8 mouse cellular contexts compared by ENCODE assay signal in the genomic region with DNA sequence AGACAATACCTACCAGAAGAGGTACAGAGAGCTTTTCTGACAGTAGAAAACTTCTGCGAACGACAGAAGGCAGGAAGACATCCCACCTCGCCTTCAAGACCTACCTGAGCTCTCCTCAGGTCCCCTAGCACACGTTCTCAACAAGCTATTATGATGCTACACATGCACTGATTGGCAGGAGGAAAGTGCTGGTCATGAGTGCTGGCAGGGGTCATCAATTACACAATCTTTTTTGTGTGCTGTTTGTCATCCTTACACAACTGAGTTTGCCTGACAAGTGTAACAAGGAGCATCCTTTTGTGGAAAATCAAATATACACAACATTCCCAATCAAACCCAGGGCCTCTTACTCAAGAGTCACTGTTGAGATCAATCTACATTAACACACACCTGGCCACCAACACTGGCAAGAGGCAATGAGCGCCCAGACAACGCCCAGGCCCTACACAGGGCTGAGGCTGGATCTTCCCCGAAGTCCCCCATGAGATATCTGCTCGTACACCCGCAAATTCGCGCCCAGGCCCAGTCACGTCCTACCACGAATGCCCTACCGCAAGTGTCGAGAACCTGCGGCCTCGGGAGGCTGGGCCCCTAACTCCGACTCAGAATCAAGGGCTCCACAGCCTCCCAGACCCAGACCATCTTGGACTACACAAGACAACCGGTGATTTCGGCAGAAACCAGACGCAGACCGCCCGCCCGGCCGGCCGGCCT. TPM values are rescaled to one million over a fixed set of nuclear protein-coding genes. Genes with fewer than 3 reads are reported as not detected.
DNase-seq lines count a peak whose midpoint lies in the region; ATAC-seq and TF ChIP-seq lines count a peak whose summit lies in the region.
"Had no signal": no experiment of that assay in that cellular context is flagged by ENCODE, and none has a peak within 500 bp of the region (broad histone marks: within the 10 kb centered on the region; RNA-seq: fewer than 3 reads in every experiment).

No protein-coding gene starts in this region.

- peak overlapping the region; percentile 98 for H3K9ac ChIP-seq in embryonic facial prominence, embryonic 14.5 days (ENCODE audit: low read depth, low read length)
- peak overlapping the region; percentile 98 for H3K9ac ChIP-seq in intestine, embryonic 14.5 days (ENCODE audit: low read length)
- H3K9ac ChIP-seq in midbrain, embryonic 14.5 days (replicated peaks; ENCODE audit: low read length), result peak overlapping the region; percentile 87

- H3K4me3 ChIP-seq in testis, adult 2 months (ENCODE audit: control insufficient read depth, low read depth, low read length), result peak overlapping the region; percentile 97
- H3K4me3 ChIP-seq in embryonic facial prominence, embryonic 14.5 days (ENCODE audit: low read depth, low read length), result peak overlapping the region; percentile 94
- H3K4me3 ChIP-seq in intestine, embryonic 14.5 days (ENCODE audit: low read depth, low read length), result peak overlapping the region; percentile 96
- H3K4me3 ChIP-seq in midbrain, embryonic 14.5 days (replicated peaks; ENCODE audit: low read depth, low read length), result peak overlapping the region; percentile 73

- peak overlapping the region; percentile 95 for H3K4me2 ChIP-seq in embryonic facial prominence, embryonic 14.5 days (ENCODE audit: low read depth, low read length)
- H3K4me2 ChIP-seq in intestine, embryonic 14.5 days (ENCODE audit: low read length), result peak overlapping the region; percentile 99
- peak overlapping the region; percentile 89 for H3K4me2 ChIP-seq in midbrain, embryonic 14.5 days (ENCODE audit: low read length)

- WGBS in embryonic facial prominence, embryonic 14.5 days, result 4% methylated on average over 26 of the region's 26 CpGs
- 5% methylated on average over 26 of the region's 26 CpGs for WGBS in intestine, embryonic 14.5 days
- 7% methylated on average over 26 of the region's 26 CpGs for WGBS in midbrain, embryonic 14.5 days

- peaks cover 5% of the 10 kb centered on the region for H3K4me1 ChIP-seq in testis, adult 2 months (ENCODE audit: control insufficient read depth, insufficient read depth, low read length)
- H3K4me1 ChIP-seq in embryonic facial prominence, embryonic 14.5 days (ENCODE audit: control insufficient read depth, insufficient read depth, low read length), result peaks cover 24% of the 10 kb centered on the region
- peaks cover 29% of the 10 kb centered on the region for H3K4me1 ChIP-seq in intestine, embryonic 14.5 days (replicated peaks; ENCODE audit: control insufficient read depth, insufficient read depth, low read length)
- peaks cover 28% of the 10 kb centered on the region for H3K4me1 ChIP-seq in midbrain, embryonic 14.5 days (ENCODE audit: control insufficient read depth, insufficient read depth, low read length)

- intact Hi-C loops in gastrocnemius, postnatal 14 days (cut with DNase I; ENCODE audit: low total_unique reads), result no loop called here

- no peaks in the 10 kb centered on the region for H3K27me3 ChIP-seq in testis, adult 2 months (ENCODE audit: control insufficient read depth, insufficient read depth, low read length)
- no peaks in the 10 kb centered on the region for H3K27me3 ChIP-seq in embryonic facial prominence, embryonic 14.5 days (replicated peaks; ENCODE audit: control insufficient read depth, insufficient read depth, low read length)
- no peaks in the 10 kb centered on the region for H3K27me3 ChIP-seq in intestine, embryonic 14.5 days (replicated peaks; ENCODE audit: control insufficient read depth, insufficient read depth, low read length)
- no peaks in the 10 kb centered on the region for H3K27me3 ChIP-seq in midbrain, embryonic 14.5 days (ENCODE audit: control insufficient read depth, insufficient read depth, low read length)

- peak overlapping the region; percentile 97 for H3K27ac ChIP-seq in testis, adult 2 months (ENCODE audit: control insufficient read depth, insufficient read depth, low read depth, low read length)
- H3K27ac ChIP-seq in embryonic facial prominence, embryonic 14.5 days (replicated peaks; ENCODE audit: low read depth, low read length), result peak overlapping the region; percentile 95
- H3K27ac ChIP-seq in intestine, embryonic 14.5 days (ENCODE audit: low read depth), result peak overlapping the region; percentile 95
- H3K27ac ChIP-seq in midbrain, embryonic 14.5 days (replicated peaks; ENCODE audit: low read depth, low read length), result peak overlapping the region; percentile 94

- ATAC-seq in embryonic facial prominence, embryonic 14.5 days (ENCODE audit: low read depth), result peak; percentile 9; the same call in 1 of the 2 replicates
- no peak; the same call in 1 of the 2 replicates for ATAC-seq in intestine, embryonic 14.5 days (replicated peaks; ENCODE audit: low FRiP score, low TSS enrichment, low read depth)
- ATAC-seq in midbrain, embryonic 14.5 days (ENCODE audit: low FRiP score, low TSS enrichment), result peak; percentile 22; the same call in 1 of the 2 replicates

- TF ChIP-seq CTCF in testis, adult 2 months (IDR thresholded peaks at IDR 0.05; ENCODE audit: control insufficient read depth, insufficient read depth, insufficient replicate concordance, low read depth, low read length), result no peak

- TF ChIP-seq POLR2A in testis, adult 2 months (IDR thresholded peaks at IDR 0.05; ENCODE audit: control insufficient read depth, low read depth, low read length), result peak; percentile 56; the same call in 1 of the 2 replicates

- H3K36me3 ChIP-seq in testis, adult 2 months (ENCODE audit: control insufficient read depth, insufficient read depth, low read length), result no peaks in the 10 kb centered on the region
- H3K36me3 ChIP-seq in embryonic facial prominence, embryonic 14.5 days (ENCODE audit: control insufficient read depth, insufficient read depth, low read length), result 0 out of 2 replicates have a peak, but pooled peaks cover 6% of the 10 kb centered on the region
- peaks cover 6% of the 10 kb centered on the region; the same call in 1 of the 2 replicates for H3K36me3 ChIP-seq in intestine, embryonic 14.5 days (ENCODE audit: control insufficient read depth, insufficient read depth, low read length)
- H3K36me3 ChIP-seq in midbrain, embryonic 14.5 days (ENCODE audit: control insufficient read depth, insufficient read depth, low read length), result no peaks in the 10 kb centered on the region

- DNase-seq in testis, postnatal 10 days (ENCODE audit: low spot score), result no peak
- peak; percentile 31 for DNase-seq in embryonic facial prominence, embryonic 14.5 days (ENCODE audit: low spot score)
- no peak for DNase-seq in intestine, embryonic 14.5 days (ENCODE audit: low spot score)
- DNase-seq in midbrain, embryonic 14.5 days, result no peak
- DNase-seq in gastrocnemius, postnatal 14 days, result no peak
- no peak for DNase-seq in cerebellum, postnatal 36 days

- no peaks in the 10 kb centered on the region for H3K9me3 ChIP-seq in embryonic facial prominence, embryonic 14.5 days (ENCODE audit: control insufficient read depth, low read length)
- H3K9me3 ChIP-seq in intestine, embryonic 14.5 days (ENCODE audit: control insufficient read depth, low read length), result no peaks in the 10 kb centered on the region
- H3K9me3 ChIP-seq in midbrain, embryonic 14.5 days (ENCODE audit: control insufficient read depth, low read length), result no peaks in the 10 kb centered on the region

RNA-seq across cellular contexts. Expression of a gene that starts 8.6 kb away (rescaled TPM):
- polyA plus RNA-seq in testis, adult 2 months (2012; rRNA removed), result 24.1 and 26.6 TPM in 2 replicates
- polyA plus RNA-seq in embryonic facial prominence, embryonic 14.5 days (2014; fragmentation: Nextera tagmentation; extraction: Ambion mirVana), result 26.0 and 27.8 TPM in 2 replicates
- 31.0 and 31.6 TPM in 2 replicates for polyA plus RNA-seq in intestine, embryonic 14.5 days (2014; fragmentation: Nextera tagmentation; extraction: Ambion mirVana)
- polyA plus RNA-seq in midbrain, embryonic 14.5 days (2014; fragmentation: Nextera tagmentation; extraction: Ambion mirVana), result 31.2 and 38.1 TPM in 2 replicates
- 10 to 100 TPM; 18.9 to 19.7 TPM for total RNA-seq in gastrocnemius, postnatal 14 days (2021)

RNA-seq across cellular contexts. Expression of a gene that starts 8.7 kb away (rescaled TPM):
- polyA plus RNA-seq in testis, adult 2 months (2012; rRNA removed), result 29.3 and 30.9 TPM in 2 replicates
- 56.8 and 59.4 TPM in 2 replicates for polyA plus RNA-seq in embryonic facial prominence, embryonic 14.5 days (2014; fragmentation: Nextera tagmentation; extraction: Ambion mirVana)
- polyA plus RNA-seq in intestine, embryonic 14.5 days (2014; fragmentation: Nextera tagmentation; extraction: Ambion mirVana), result 51.7 and 52.0 TPM in 2 replicates
- 51.8 and 64.9 TPM in 2 replicates for polyA plus RNA-seq in midbrain, embryonic 14.5 days (2014; fragmentation: Nextera tagmentation; extraction: Ambion mirVana)
- total RNA-seq in gastrocnemius, postnatal 14 days (2021), result 10 to 100 TPM; 38.5 to 40.5 TPM

RNA-seq across cellular contexts. Expression of a gene that starts 23.9 kb away (rescaled TPM):
- 16.0 and 16.4 TPM in 2 replicates for polyA plus RNA-seq in testis, adult 2 months (2012; rRNA removed)
- polyA plus RNA-seq in embryonic facial prominence, embryonic 14.5 days (2014; fragmentation: Nextera tagmentation; extraction: Ambion mirVana), result 1.5 and 2.9 TPM in 2 replicates
- 1.9 and 2.1 TPM in 2 replicates for polyA plus RNA-seq in intestine, embryonic 14.5 days (2014; fragmentation: Nextera tagmentation; extraction: Ambion mirVana)
- polyA plus RNA-seq in midbrain, embryonic 14.5 days (2014; fragmentation: Nextera tagmentation; extraction: Ambion mirVana), result 0.12 TPM in 1 of 2 replicates, not detected in the other
- under 1 TPM; 0.39 to 0.51 TPM for total RNA-seq in gastrocnemius, postnatal 14 days (2021)

RNA-seq across cellular contexts. Expression of a gene that starts 58.7 kb away (rescaled TPM):
- polyA plus RNA-seq in testis, adult 2 months (2012; rRNA removed), result 177 and 192 TPM in 2 replicates
- 0.34 and 0.88 TPM in 2 replicates for polyA plus RNA-seq in embryonic facial prominence, embryonic 14.5 days (2014; fragmentation: Nextera tagmentation; extraction: Ambion mirVana)
- polyA plus RNA-seq in intestine, embryonic 14.5 days (2014; fragmentation: Nextera tagmentation; extraction: Ambion mirVana), result 0.09 and 0.19 TPM in 2 replicates
- 0.42 and 0.53 TPM in 2 replicates for polyA plus RNA-seq in midbrain, embryonic 14.5 days (2014; fragmentation: Nextera tagmentation; extraction: Ambion mirVana)
- under 1 TPM; 0.21 to 0.22 TPM for total RNA-seq in gastrocnemius, postnatal 14 days (2021)
- polyA plus RNA-seq: large intestine, adult 2 months had no signal
